Mouse (Mus musculus): Measurements from ENCODE around the gene Imp4. TPM values are rescaled to one million over a fixed set of nuclear protein-coding genes. Genes with fewer than 3 reads are reported as not detected.
A peak's percentile ranks its signal among the peaks of the same experiment; 100 is the strongest.

The Imp4 gene
- polyA plus RNA-seq, 1 experiment from 2014 or later, result 39.9 TPM

GRCm38 (mm10) chr1:34468500-34468899 is 28.8 kb downstream of the Imp4 start:
- H3K27ac ChIP-seq (ENCODE audit: low read length), result no peak overlapping the region
- TF ChIP-seq CTCF (IDR thresholded peaks at IDR 0.05) (no peak), EP300 (IDR thresholded peaks at IDR 0.05) (no peak)
- DNase-seq (ENCODE audit: low spot score) (no peak), ATAC-seq (no peak)
- no peak overlapping the region for H3K4me3 ChIP-seq (ENCODE audit: low read depth, low read length)
- H3K27me3 ChIP-seq (replicated peaks; ENCODE audit: insufficient read depth, low read length), result no peaks in the 10 kb centered on the region
- H3K36me3 ChIP-seq (ENCODE audit: insufficient read depth, low read length), result no peaks in the 10 kb centered on the region
- no peaks in the 10 kb centered on the region for H3K4me1 ChIP-seq (ENCODE audit: insufficient read depth, low read depth, low read length)
- no peak overlapping the region for H3K9ac ChIP-seq (replicated peaks; ENCODE audit: low read depth)
- 66% methylated on average over 4 of the region's 4 CpGs for WGBS
- H3K9me3 ChIP-seq (ENCODE audit: low read length), result no peaks in the 10 kb centered on the region
- no peak overlapping the region for H3K4me2 ChIP-seq (replicated peaks; ENCODE audit: low read depth, low read length)

- Histone ChIP-seq H3K9me3 (ENCODE audit: low read length) (no peaks in the 10 kb centered on the region), H3K4me3 (ENCODE audit: low read depth, low read length) (no peak overlapping the region), H3K4me1 (ENCODE audit: insufficient read depth, low read depth, low read length) (no peaks in the 10 kb centered on the region), H3K27me3 (replicated peaks; ENCODE audit: insufficient read depth, low read length) (no peaks in the 10 kb centered on the region), H3K9ac (replicated peaks; ENCODE audit: low read depth) (no peak overlapping the region), H3K4me2 (replicated peaks; ENCODE audit: low read depth, low read length) (no peak overlapping the region), H3K36me3 (ENCODE audit: insufficient read depth, low read length) (no peaks in the 10 kb centered on the region), H3K27ac (ENCODE audit: low read length) (no peak overlapping the region)
- TF ChIP-seq EP300 (IDR thresholded peaks at IDR 0.05) (no peak), CTCF (IDR thresholded peaks at IDR 0.05) (no peak)
- no peak for ATAC-seq
- 74% methylated on average over 5 of the region's 5 CpGs for WGBS
- DNase-seq (ENCODE audit: low spot score), result no peak
Measured at GRCm38 (mm10) chr1:34469801-34470200, 30.1 kb downstream of the Imp4 start.

- H3K4me3 ChIP-seq (ENCODE audit: low read depth, low read length), result peak overlapping the region; percentile 59
- H3K27me3 ChIP-seq (replicated peaks; ENCODE audit: insufficient read depth, low read length), result no peaks in the 10 kb centered on the region
- peak overlapping the region; percentile 10; the same call in 1 of the 2 replicates for H3K27ac ChIP-seq (ENCODE audit: low read length)
- peak overlapping the region; percentile 99 for H3K4me2 ChIP-seq (replicated peaks; ENCODE audit: low read depth, low read length)
- DNase-seq (ENCODE audit: low spot score) (peak; percentile 58), ATAC-seq (peak; percentile 83)
- no peaks in the 10 kb centered on the region for H3K36me3 ChIP-seq (ENCODE audit: insufficient read depth, low read length)
- H3K9me3 ChIP-seq (ENCODE audit: low read length), result no peaks in the 10 kb centered on the region
- 1% methylated on average over 29 of the region's 43 CpGs for WGBS
- H3K4me1 ChIP-seq (ENCODE audit: insufficient read depth, low read depth, low read length), result no peaks in the 10 kb centered on the region
- TF ChIP-seq EP300 (IDR thresholded peaks at IDR 0.05), result no peak
- 0 out of 2 replicates have a peak, but pooled peaks have one; percentile 6 for TF ChIP-seq CTCF (IDR thresholded peaks at IDR 0.05)
- H3K9ac ChIP-seq (replicated peaks; ENCODE audit: low read depth), result peak overlapping the region; percentile 44
Measured at GRCm38 (mm10) chr1:34472427-34473300, 33.0 kb downstream of the Imp4 start.

- peaks cover 3% of the 10 kb centered on the region; the same call in 1 of the 2 replicates for H3K4me1 ChIP-seq (ENCODE audit: insufficient read depth, low read depth, low read length)
- no peak for TF ChIP-seq CTCF (IDR thresholded peaks at IDR 0.05)
- TF ChIP-seq EP300 (IDR thresholded peaks at IDR 0.05), result no peak
- H3K36me3 ChIP-seq (ENCODE audit: insufficient read depth, low read length), result no peaks in the 10 kb centered on the region
- no peak overlapping the region for H3K4me2 ChIP-seq (replicated peaks; ENCODE audit: low read depth, low read length)
- no peak overlapping the region for H3K9ac ChIP-seq (replicated peaks; ENCODE audit: low read depth)
- no peaks in the 10 kb centered on the region for H3K9me3 ChIP-seq (ENCODE audit: low read length)
- no peak for ATAC-seq
- 26% methylated on average over 11 of the region's 11 CpGs for WGBS
- DNase-seq (ENCODE audit: low spot score), result no peak
- H3K27me3 ChIP-seq (replicated peaks; ENCODE audit: insufficient read depth, low read length), result no peaks in the 10 kb centered on the region
- no peak overlapping the region for H3K4me3 ChIP-seq (ENCODE audit: low read depth, low read length)
- H3K27ac ChIP-seq (ENCODE audit: low read length), result no peak overlapping the region
Measured at GRCm38 (mm10) chr1:34478891-34479655, 39.4 kb downstream of the Imp4 start.

GRCm38 (mm10) chr1:34480801-34481200 is 41.1 kb downstream of the Imp4 start:
- H3K27me3 ChIP-seq (replicated peaks; ENCODE audit: insufficient read depth, low read length), result no peaks in the 10 kb centered on the region
- H3K4me2 ChIP-seq (replicated peaks; ENCODE audit: low read depth, low read length), result no peak overlapping the region
- DNase-seq (ENCODE audit: low spot score) (no peak), ATAC-seq (no peak)
- no peaks in the 10 kb centered on the region for H3K36me3 ChIP-seq (ENCODE audit: insufficient read depth, low read length)
- H3K27ac ChIP-seq (ENCODE audit: low read length), result no peak overlapping the region
- no peak overlapping the region for H3K4me3 ChIP-seq (ENCODE audit: low read depth, low read length)
- TF ChIP-seq CTCF (IDR thresholded peaks at IDR 0.05), result no peak
- no peak for TF ChIP-seq EP300 (IDR thresholded peaks at IDR 0.05)
- 47% methylated on average over 5 of the region's 5 CpGs for WGBS
- H3K9ac ChIP-seq (replicated peaks; ENCODE audit: low read depth), result no peak overlapping the region
- H3K4me1 ChIP-seq (ENCODE audit: insufficient read depth, low read depth, low read length), result peaks cover 7% of the 10 kb centered on the region; the same call in 1 of the 2 replicates
- no peaks in the 10 kb centered on the region for H3K9me3 ChIP-seq (ENCODE audit: low read length)
